Mouse (Mus musculus) forebrain, embryonic 12.5 days (tissue): ENCODE measurements around the gene Nqo2. TPM values are rescaled to one million over a fixed set of nuclear protein-coding genes. Genes with fewer than 3 reads are reported as not detected.
"Not testable (repeated sequence)": the region's sequence is repeated elsewhere in the genome, so short reads cannot be mapped to it uniquely, and the experiment has no call there.

Experiments used
- ATAC-seq: fragments of 200-750 bp; cut with Nextera tagmentation; 2 replicates; pipeline ENCODE4 v1.8.0; 2017; ENCODE audit warnings: moderate TSS enrichment; ENCODE audit not compliant: low FRiP score
- H3K27ac ChIP-seq: fragments of 300-500 bp; sonication (generic); 2 replicates; pipeline ENCODE4 v1.5.1; 2016; ENCODE audit warnings: mild to moderate bottlenecking
- H3K27me3 ChIP-seq: fragments of 300-500 bp; sonication (generic); 2 replicates; pipeline ENCODE4 v1.6.1; 2016; ENCODE audit warnings: mild to moderate bottlenecking
- H3K36me3 ChIP-seq: fragments of 300-500 bp; sonication (generic); replicated peaks from 2 replicates; pipeline ENCODE4 v1.6.1; 2016; ENCODE audit warnings: mild to moderate bottlenecking
- H3K4me1 ChIP-seq: fragments of 300-500 bp; sonication (generic); 2 replicates; pipeline ENCODE4 v1.6.1; 2016
- H3K4me2 ChIP-seq: fragments of 300-500 bp; sonication (generic); 2 replicates; pipeline ENCODE4 v1.6.1; 2016; ENCODE audit warnings: mild to moderate bottlenecking, moderate library complexity
- H3K4me3 ChIP-seq: fragments of 300-500 bp; sonication (generic); replicated peaks from 2 replicates; pipeline ENCODE4 v1.5.1; 2016; ENCODE audit warnings: mild to moderate bottlenecking
- H3K9ac ChIP-seq: fragments of 300-500 bp; sonication (generic); 2 replicates; pipeline ENCODE4 v1.6.1; 2016; ENCODE audit warnings: mild to moderate bottlenecking
- H3K9me3 ChIP-seq: fragments of 300-500 bp; sonication (generic); 2 replicates; pipeline ENCODE4 v1.6.1; 2016
- WGBS: fragments of 180-500 bp; shearing (Covaris S2); methylation state at CpG from one replicate; pipeline ENCODE4 v1.1.7; 2016; 5-methylcytosine and 5-hydroxymethylcytosine counted together
- polyA plus RNA-seq: library from polyadenylated mRNA; unstranded; fragments of >200 nt; fragmentation: Nextera tagmentation; extraction: Ambion mirVana; gene quantifications from 2 replicates; pipeline ENCODE4 v1.2.1, GENCODE M21; 2016

The Nqo2 gene
- polyA plus RNA-seq = 9.4 and 10.5 TPM in 2 replicates

DNA sequence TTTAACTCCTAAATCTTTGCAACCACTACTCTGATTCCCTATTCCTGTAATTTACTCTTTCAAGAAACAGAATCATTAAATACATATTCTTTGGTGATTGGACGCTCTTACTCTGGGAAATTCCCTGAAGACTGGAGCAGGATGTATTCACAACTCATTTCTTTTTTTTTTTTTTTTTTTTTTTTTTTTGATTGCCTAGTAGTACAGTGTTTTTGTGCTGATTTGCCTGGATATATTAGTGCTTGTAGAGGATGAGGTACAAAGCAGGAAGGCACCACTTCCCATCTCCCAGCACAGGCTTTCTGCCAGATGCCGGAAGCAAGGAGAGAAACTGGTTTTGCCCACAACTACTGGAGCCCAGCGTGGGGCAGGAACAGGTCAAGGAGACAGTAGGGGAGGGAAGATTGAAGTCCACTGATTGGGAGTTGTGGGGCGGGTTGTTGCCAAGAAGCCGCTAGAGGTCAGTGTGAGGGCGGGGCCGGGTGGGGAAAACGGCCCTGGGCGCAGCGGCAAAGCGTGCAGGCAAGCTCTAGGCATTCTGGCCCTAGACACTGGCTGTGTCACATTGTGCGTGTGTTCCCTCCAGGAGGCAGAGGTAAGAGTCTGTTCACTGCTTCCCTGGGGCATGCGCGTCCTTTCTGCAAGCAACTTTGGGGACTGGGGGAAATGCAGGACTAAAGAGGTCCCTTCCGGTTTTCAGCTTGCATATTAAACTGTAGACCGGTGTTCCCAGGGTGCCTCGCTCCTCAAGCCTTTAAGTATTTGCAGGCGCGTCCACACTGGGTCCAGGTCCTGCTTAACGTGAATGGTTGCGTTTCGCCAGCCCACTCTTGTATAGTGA, at the start of gene Nqo2:
Gene Nqo2 (plus strand): TSS at position 482 of the 841 bp plus-strand sequence.
- peak; percentile 90 for ATAC-seq
- 4% methylated on average over 22 of the region's 22 CpGs for WGBS

DNA sequence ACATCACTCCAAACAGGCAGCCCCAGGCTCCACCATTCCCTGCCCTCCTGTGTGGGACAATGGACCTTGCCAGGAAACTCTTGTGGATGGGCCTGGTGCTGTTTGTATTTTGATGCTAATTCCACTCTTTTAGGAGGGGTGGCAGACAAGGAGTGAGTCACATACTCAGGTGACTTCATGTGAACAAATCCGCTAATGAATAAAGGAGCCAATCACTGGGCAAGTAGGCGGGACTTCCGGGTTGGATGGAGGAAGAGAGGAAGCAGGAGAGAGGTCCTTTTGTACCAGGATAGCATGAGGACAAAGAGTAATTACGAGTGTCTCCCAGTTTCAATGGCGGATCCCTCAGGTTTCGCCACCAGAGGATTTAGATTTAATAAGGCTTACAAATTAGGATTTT, 43.4 kb upstream of the Nqo2 start:
- WGBS = 90% methylated on average over 6 of the region's 6 CpGs
- no peak overlapping the region for H3K9ac ChIP-seq
- H3K4me2 ChIP-seq = no peak overlapping the region
- H3K4me1 ChIP-seq = no peaks in the 10 kb centered on the region
- H3K9me3 ChIP-seq = no peaks in the 10 kb centered on the region
- ATAC-seq = no peak
- H3K27me3 ChIP-seq = no peaks in the 10 kb centered on the region
- H3K4me3 ChIP-seq = no peak overlapping the region
- peaks cover 4% of the 10 kb centered on the region; the same call in 1 of the 2 replicates for H3K36me3 ChIP-seq
- H3K27ac ChIP-seq = no peak overlapping the region

More for the DNA sequence above, at the start of gene Nqo2:
- H3K4me3 ChIP-seq = peak within 1 kb of the TSS; percentile 53
- H3K27me3 ChIP-seq = no peaks in the 10 kb centered on the region
- peaks cover 8% of the 10 kb centered on the region; the same call in 1 of the 2 replicates for H3K4me1 ChIP-seq
- H3K36me3 ChIP-seq = no peaks in the 10 kb centered on the region
- H3K4me2 ChIP-seq = peak within 1 kb of the TSS; percentile 72
- H3K9me3 ChIP-seq = no peaks in the 10 kb centered on the region
- H3K9ac ChIP-seq = peak within 1 kb of the TSS; percentile 61
- peak within 1 kb of the TSS; percentile 80 for H3K27ac ChIP-seq

DNA sequence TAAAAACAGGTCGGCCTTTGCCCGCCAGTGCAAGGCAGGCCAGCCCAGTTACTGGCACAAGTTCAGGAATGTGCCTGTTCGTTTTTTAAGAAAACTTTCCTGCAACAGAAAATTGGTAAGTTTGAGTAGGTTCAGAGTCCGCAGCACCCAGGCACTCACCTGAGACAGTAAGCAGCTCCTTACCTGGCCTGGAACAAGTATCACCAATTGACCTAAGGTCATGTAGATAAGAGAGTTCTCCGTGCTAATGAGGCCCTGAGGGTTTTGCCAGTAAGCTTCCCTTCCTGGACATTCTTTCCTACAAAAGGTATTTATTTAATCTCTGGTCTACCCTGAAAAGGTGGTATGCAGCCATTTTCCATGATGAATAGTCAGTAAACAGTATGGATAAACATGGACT, 42.8 kb upstream of the Nqo2 start:
- 87% methylated on average over 5 of the region's 5 CpGs for WGBS
- no peak overlapping the region for H3K27ac ChIP-seq
- H3K36me3 ChIP-seq = peaks cover 4% of the 10 kb centered on the region; the same call in 1 of the 2 replicates
- no peak overlapping the region for H3K9ac ChIP-seq
- no peaks in the 10 kb centered on the region for H3K27me3 ChIP-seq
- H3K4me3 ChIP-seq = no peak overlapping the region
- no peak overlapping the region for H3K4me2 ChIP-seq
- H3K4me1 ChIP-seq = no peaks in the 10 kb centered on the region
- no peaks in the 10 kb centered on the region for H3K9me3 ChIP-seq
- no peak for ATAC-seq

DNA sequence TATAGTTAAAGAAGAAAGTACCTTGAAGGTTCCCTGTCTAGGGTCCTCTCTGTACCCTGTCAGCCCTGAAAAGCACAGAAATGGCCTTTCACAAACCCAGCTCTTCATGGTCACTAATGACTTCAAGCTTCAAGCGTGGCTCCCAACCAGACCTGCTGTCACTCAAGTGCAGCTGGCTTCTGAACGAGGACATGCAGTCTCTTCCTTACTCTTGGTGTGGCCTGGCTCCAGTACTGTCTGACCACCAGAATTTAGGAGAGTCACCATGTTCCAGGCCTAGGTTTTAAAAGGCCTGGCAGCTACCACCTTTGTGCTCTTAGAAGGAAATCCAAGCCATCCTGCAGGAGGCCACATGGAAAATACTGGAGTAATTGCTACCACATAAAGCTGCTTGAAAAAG, 34.2 kb upstream of the Nqo2 start:
- 83% methylated on average over 2 of the region's 2 CpGs for WGBS
- no peak overlapping the region for H3K9ac ChIP-seq
- no peak for ATAC-seq
- no peaks in the 10 kb centered on the region for H3K4me1 ChIP-seq
- no peaks in the 10 kb centered on the region for H3K36me3 ChIP-seq
- no peaks in the 10 kb centered on the region for H3K9me3 ChIP-seq
- no peak overlapping the region for H3K27ac ChIP-seq
- H3K4me2 ChIP-seq = no peak overlapping the region
- no peak overlapping the region for H3K4me3 ChIP-seq
- H3K27me3 ChIP-seq = 0 out of 2 replicates have a peak, but pooled peaks cover 4% of the 10 kb centered on the region

DNA sequence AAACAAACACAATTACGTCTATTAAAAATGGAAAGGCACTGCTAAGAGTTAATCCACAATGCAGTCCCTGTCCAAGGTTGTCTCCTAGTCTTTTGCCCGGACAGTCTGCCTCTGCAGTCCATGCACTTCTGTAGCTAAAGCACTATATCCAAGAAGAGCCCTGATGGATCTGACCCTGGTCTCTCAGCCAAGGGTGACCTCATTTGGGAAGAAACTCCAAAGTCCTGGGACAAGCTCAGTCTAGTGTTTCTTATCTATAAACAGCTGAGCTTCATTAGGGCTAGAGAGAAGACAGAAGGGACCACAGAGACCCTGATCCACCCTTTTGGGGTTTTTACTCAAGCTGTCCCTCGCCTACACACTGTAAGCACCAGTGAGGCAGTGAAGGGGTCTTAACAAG, 33.6 kb upstream of the Nqo2 start:
- no peaks in the 10 kb centered on the region for H3K9me3 ChIP-seq
- H3K4me3 ChIP-seq = no peak overlapping the region
- H3K27ac ChIP-seq = no peak overlapping the region
- ATAC-seq = no peak
- no peak overlapping the region for H3K9ac ChIP-seq
- peaks cover 1% of the 10 kb centered on the region; the same call in 1 of the 2 replicates for H3K4me1 ChIP-seq
- no peak overlapping the region for H3K4me2 ChIP-seq
- H3K27me3 ChIP-seq = 0 out of 2 replicates have a peak, but pooled peaks cover 4% of the 10 kb centered on the region
- H3K36me3 ChIP-seq = no peaks in the 10 kb centered on the region
- WGBS = 79% methylated on average over 3 of the region's 3 CpGs

DNA sequence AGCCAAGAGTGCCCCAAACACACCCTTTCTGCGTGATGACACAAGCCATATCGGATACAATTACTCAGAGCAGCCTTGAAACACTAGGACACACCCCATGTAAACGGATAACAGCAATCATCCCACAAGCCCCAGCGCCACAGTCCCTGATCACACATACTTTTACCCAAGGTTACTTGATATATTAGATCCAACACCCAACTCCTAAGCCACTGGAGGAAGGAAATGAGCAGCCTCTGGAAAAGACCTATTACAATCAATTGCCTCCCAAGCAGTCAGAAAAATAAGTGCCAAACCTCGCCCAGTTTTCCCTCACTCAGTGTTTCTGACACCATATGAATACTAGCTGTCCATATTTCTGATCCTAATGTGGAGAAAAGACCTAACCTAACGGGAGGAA, 29.7 kb upstream of the Nqo2 start:
- Histone ChIP-seq H3K27ac (no peak overlapping the region), H3K4me3 (no peak overlapping the region), H3K4me2 (0 out of 2 replicates have a peak overlapping the region, but pooled peaks have one; percentile 87), H3K27me3 (0 out of 2 replicates have a peak, but pooled peaks cover 4% of the 10 kb centered on the region), H3K9ac (no peak overlapping the region), H3K4me1 (peaks cover 2% of the 10 kb centered on the region; the same call in 1 of the 2 replicates), H3K9me3 (no peaks in the 10 kb centered on the region), H3K36me3 (no peaks in the 10 kb centered on the region)
- WGBS = 79% methylated on average over 6 of the region's 6 CpGs
- no peak for ATAC-seq

DNA sequence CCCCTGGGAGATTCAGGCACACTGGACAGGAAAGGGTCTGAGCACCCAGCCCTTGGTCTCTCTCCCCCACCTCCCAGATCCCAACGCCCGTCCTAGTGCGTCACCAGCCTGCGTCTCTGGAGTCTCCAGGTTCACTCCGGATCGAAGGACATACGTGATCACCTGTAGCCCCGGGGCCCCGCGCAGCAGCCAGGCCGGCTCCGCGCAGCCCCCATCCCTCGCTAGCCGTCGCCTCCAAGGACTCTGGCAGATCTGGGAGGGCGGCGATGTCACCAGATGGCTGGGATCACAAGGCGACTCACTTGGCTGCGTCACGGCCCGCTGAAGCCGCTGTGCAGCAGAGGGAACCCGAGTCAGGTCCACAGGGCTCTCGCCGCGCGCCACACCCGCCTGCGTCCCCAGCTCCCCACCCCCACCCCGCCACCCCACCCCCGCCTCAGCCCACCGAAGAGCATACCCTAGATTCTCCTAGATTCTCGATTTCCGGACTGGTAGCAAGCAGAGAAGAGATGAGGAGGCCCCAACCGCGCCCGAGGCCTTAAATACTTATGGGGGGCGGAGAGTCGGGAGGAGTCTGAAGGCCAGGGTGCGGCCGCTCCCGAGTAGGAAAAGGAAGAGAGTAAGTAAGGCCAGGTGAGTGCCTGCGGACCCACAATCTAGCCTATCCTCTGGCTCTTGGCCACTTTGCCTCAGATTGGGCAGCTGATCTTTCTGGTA, 28.9 kb upstream of the Nqo2 start:
- ATAC-seq = peak; percentile 87
- Histone ChIP-seq H3K9me3 (no peaks in the 10 kb centered on the region), H3K27me3 (0 out of 2 replicates have a peak, but pooled peaks cover 4% of the 10 kb centered on the region), H3K9ac (peak overlapping the region; percentile 70), H3K4me1 (peaks cover 2% of the 10 kb centered on the region; the same call in 1 of the 2 replicates), H3K4me3 (peak overlapping the region; percentile 57), H3K4me2 (peak overlapping the region; percentile 87), H3K36me3 (no peaks in the 10 kb centered on the region), H3K27ac (no peak overlapping the region)
- WGBS = under 1% methylated on average over 31 of the region's 44 CpGs

DNA sequence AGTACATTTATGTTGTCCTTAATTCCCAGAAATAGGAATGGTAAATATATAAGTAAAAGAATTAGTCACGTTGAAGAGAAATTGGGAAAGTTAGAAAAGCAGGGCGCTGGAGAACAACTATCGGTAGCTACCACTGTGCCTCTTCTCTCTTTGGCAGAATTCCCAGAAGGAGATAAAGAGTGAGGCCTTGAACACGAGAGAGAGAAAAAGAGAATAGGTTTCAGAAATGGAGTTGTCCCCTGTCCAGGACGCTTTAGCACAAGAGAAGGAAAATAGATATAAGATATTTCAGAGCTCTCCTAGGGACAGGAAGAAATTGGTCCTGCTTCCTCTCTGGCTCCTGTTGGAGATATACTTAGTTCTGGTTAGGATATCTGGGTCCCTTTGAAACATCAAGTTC, 27.3 kb upstream of the Nqo2 start:
- 83% methylated on average over 5 of the region's 5 CpGs for WGBS
- H3K27me3 ChIP-seq = 0 out of 2 replicates have a peak, but pooled peaks cover 4% of the 10 kb centered on the region

DNA sequence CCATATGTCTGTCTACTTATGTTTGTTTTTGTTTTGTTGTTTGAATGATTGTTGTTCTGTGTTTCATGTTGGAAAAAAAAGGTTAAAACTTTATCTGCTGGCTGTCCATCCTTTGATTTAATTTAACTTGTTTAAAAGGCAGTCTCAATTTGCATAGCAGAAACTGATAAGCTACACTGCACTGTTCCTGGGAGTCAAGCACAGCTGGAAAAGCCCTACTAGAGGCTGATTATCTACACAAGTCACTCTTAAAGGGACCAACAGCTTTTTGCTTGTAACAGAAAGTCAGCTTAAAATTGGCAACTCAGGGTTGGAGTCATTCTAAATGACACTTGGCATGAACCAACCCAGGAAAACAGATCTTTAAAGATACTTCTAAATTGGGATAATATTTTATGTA, 26.9 kb upstream of the Nqo2 start:
- H3K36me3 ChIP-seq, H3K9me3 ChIP-seq, H3K4me2 ChIP-seq, H3K4me3 ChIP-seq, ATAC-seq, H3K27ac ChIP-seq, H3K4me1 ChIP-seq, H3K27me3 ChIP-seq, H3K9ac ChIP-seq: not testable (repeated sequence)

More for the DNA sequence above, 27.3 kb upstream of the Nqo2 start:
- H3K9ac ChIP-seq = no peak overlapping the region
- H3K4me2 ChIP-seq = no peak overlapping the region
- H3K4me1 ChIP-seq = peaks cover 2% of the 10 kb centered on the region; the same call in 1 of the 2 replicates
- no peaks in the 10 kb centered on the region for H3K36me3 ChIP-seq
- ATAC-seq = no peak
- no peak overlapping the region for H3K4me3 ChIP-seq
- H3K9me3 ChIP-seq = no peaks in the 10 kb centered on the region
- no peak overlapping the region for H3K27ac ChIP-seq

DNA sequence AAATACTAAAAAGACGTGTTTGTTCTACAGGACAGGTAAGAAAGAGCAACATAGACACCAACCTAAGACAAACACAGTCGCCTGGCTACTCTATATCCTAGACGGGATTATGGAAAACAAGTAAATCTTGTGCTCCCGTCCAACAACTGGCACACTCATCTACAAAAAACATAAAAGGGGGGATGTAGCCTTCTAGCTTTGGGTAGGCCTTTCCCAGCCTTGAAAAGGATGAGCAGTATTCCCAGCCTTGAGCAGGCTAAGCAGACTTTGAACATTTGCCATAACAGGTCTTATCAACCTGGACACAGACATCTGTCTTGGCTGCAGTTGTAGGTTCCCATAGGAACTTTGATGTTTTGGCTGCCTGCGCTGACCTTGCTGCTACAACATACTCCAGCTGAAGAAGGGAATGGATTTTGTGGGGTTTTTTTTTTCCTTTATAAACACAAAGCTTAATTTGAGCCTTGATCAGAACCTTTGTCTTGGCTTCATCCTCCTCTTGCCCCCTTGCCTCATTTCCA, 23.1 kb upstream of the Nqo2 start:
- Histone ChIP-seq H3K4me1 (no peaks in the 10 kb centered on the region), H3K27ac (no peak overlapping the region), H3K4me3 (no peak overlapping the region), H3K27me3 (no peaks in the 10 kb centered on the region), H3K9me3 (no peaks in the 10 kb centered on the region), H3K36me3 (no peaks in the 10 kb centered on the region), H3K9ac (no peak overlapping the region), H3K4me2 (no peak overlapping the region)
- ATAC-seq = no peak
- WGBS = 89% methylated on average over 5 of the region's 5 CpGs

DNA sequence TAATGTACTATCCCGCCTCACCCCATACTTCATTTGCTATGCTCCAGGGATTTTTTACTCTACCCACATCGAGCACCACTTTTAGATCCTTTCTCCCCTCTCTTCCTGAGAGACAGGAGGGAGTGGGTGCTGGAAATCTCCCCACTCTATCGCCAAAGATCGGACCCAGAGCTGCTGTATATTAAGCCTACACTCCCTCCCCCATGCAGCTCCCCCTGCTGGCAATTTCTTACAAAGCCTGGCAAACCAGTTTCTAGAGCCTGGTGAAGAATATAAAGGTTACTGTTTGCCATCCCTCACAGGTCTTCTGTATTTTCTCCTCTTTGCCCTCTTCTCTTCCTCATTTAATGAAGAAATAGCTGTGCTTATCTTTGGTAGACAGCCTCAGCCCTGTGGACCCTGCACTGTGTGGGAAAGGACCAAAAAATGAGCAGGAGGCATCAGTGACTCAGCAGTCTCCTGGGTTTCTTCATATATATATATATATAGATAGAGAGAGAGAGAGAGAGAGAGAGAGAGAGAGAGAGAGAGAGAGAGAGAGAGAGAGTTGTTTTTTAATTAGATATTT, 22.2 kb upstream of the Nqo2 start:
- Histone ChIP-seq H3K4me2 (no peak overlapping the region), H3K27ac (no peak overlapping the region), H3K9ac (no peak overlapping the region), H3K4me1 (no peaks in the 10 kb centered on the region), H3K36me3 (no peaks in the 10 kb centered on the region), H3K27me3 (no peaks in the 10 kb centered on the region), H3K9me3 (no peaks in the 10 kb centered on the region), H3K4me3 (no peak overlapping the region)
- ATAC-seq = no peak
- WGBS = 47% methylated on average over 4 of the region's 4 CpGs
